Mouse (Mus musculus) olfactory bulb, adult 2 months (tissue): ENCODE data around the gene Mrps21.
A peak's percentile ranks its signal among the peaks of the same experiment; 100 is the strongest.

Experiments
- CTCF ChIP-seq: fragments of 200-500 bp; IDR thresholded peaks from 2 replicates; pipeline ENCODE4 v1.5.1; 2012; ENCODE audit warnings: low read depth, mild to moderate bottlenecking, low read length, moderate library complexity; ENCODE audit not compliant: insufficient read depth
- POLR2A ChIP-seq: fragments of 200-500 bp; IDR thresholded peaks from 2 replicates; pipeline ENCODE4 v1.6.1; 2012; ENCODE audit warnings: mild to moderate bottlenecking, low read depth, low read length, moderate library complexity; ENCODE audit not compliant: insufficient read depth

GRCm38 (mm10) chr3:95871392-95871867 lies at the start of gene Mrps21:
- peak; percentile 70 for TF ChIP-seq POLR2A
- TF ChIP-seq CTCF = no peak
